Mouse (Mus musculus) embryonic facial prominence, embryonic 11.5 days (tissue): ENCODE measurements around the gene Uqcc3. TPM values are rescaled to one million over a fixed set of nuclear protein-coding genes. Genes with fewer than 3 reads are reported as not detected.

Source experiments
- microRNA-seq: library from miRNA; unstranded; fragments of <30 nt; microRNA quantifications from one replicate; pipeline ENCODE4, GENCODE M21; 2016; ENCODE audit warnings: borderline number of aligned reads
- polyA plus RNA-seq: library from polyadenylated mRNA; unstranded; fragments of >200 nt; fragmentation: Nextera tagmentation; extraction: Ambion mirVana; gene quantifications from 2 replicates; pipeline ENCODE4 v1.2.1, GENCODE M21; 2014

The Uqcc3 gene
- polyA plus RNA-seq, 1 experiment from 2014 or later, result 56.1 TPM

Small RNAs within 50 kb of the gene (microRNA-seq; reads per million reads assigned to microRNA genes)
- gene Mir5136, result not detected

Other genes starting within 250 kb of the Uqcc3 start
- gene Chrm1, start 217.1 kb downstream of the Uqcc3 start, polyA plus RNA-seq, result 0.06 and 0.08 TPM in 2 replicates
- 120 and 125 TPM in 2 replicates for gene Slc3a2, start 157.6 kb downstream of the Uqcc3 start, polyA plus RNA-seq
- 91.0 and 92.3 TPM in 2 replicates for gene Wdr74, start 145.1 kb downstream of the Uqcc3 start, polyA plus RNA-seq
- gene 1700092M07Rik, start 140.2 kb downstream of the Uqcc3 start, polyA plus RNA-seq, result 1.1 and 1.8 TPM in 2 replicates
- gene Stx5a, start 139.5 kb downstream of the Uqcc3 start, polyA plus RNA-seq, result 107 and 110 TPM in 2 replicates
- gene Nxf1, start 123.8 kb downstream of the Uqcc3 start, polyA plus RNA-seq, result 230 and 238 TPM in 2 replicates
- gene Tmem223, start 109.9 kb downstream of the Uqcc3 start, polyA plus RNA-seq, result 191 and 197 TPM in 2 replicates
- gene Tmem179b, start 106.5 kb downstream of the Uqcc3 start, polyA plus RNA-seq, result 44.8 and 51.2 TPM in 2 replicates
- gene Taf6l, start 94.5 kb downstream of the Uqcc3 start, polyA plus RNA-seq, result 19.0 and 19.9 TPM in 2 replicates
- 199 and 202 TPM in 2 replicates for gene Polr2g, start 82.3 kb downstream of the Uqcc3 start, polyA plus RNA-seq
- gene Zbtb3, start 78.4 kb downstream of the Uqcc3 start, polyA plus RNA-seq, result 6.0 and 8.0 TPM in 2 replicates
- gene Ttc9c, start 61.6 kb downstream of the Uqcc3 start, polyA plus RNA-seq, result 63.0 and 68.7 TPM in 2 replicates
- gene Hnrnpul2, start 60.9 kb downstream of the Uqcc3 start, polyA plus RNA-seq, result 6.7 and 6.8 TPM in 2 replicates
- gene AC129217.1, start 51.1 kb downstream of the Uqcc3 start, polyA plus RNA-seq, result not detected in 2 replicates
- 29.9 and 39.1 TPM in 2 replicates for gene Bscl2, start 43.5 kb downstream of the Uqcc3 start, polyA plus RNA-seq
- 39.8 and 44.8 TPM in 2 replicates for gene Gng3, start 41.7 kb downstream of the Uqcc3 start, polyA plus RNA-seq
- gene Lrrn4cl, start 30.2 kb downstream of the Uqcc3 start, polyA plus RNA-seq, result 0.10 and 0.49 TPM in 2 replicates
- 184 and 189 TPM in 2 replicates for gene Ubxn1, start 9.4 kb downstream of the Uqcc3 start, polyA plus RNA-seq
- 116 and 122 TPM in 2 replicates for gene Lbhd1, start 2.8 kb upstream of the Uqcc3 start, polyA plus RNA-seq
- gene Gm49403, start 3.0 kb upstream of the Uqcc3 start, polyA plus RNA-seq, result not detected in 2 replicates
- gene 1810009A15Rik, start 7.9 kb upstream of the Uqcc3 start, polyA plus RNA-seq, result 111 and 126 TPM in 2 replicates
- 0.34 TPM in 1 of 2 replicates, not detected in the other for gene Gm49416, start 8.0 kb upstream of the Uqcc3 start, polyA plus RNA-seq
- 30.5 and 34.6 TPM in 2 replicates for gene Ints5, start 12.1 kb upstream of the Uqcc3 start, polyA plus RNA-seq
- gene Ganab, start 17.1 kb upstream of the Uqcc3 start, polyA plus RNA-seq, result 97.4 and 114 TPM in 2 replicates
- gene B3gat3, start 39.5 kb upstream of the Uqcc3 start, polyA plus RNA-seq, result 32.0 and 32.8 TPM in 2 replicates
- gene Rom1, start 48.4 kb upstream of the Uqcc3 start, polyA plus RNA-seq, result 0.72 and 0.81 TPM in 2 replicates
- gene Eml3, start 48.6 kb upstream of the Uqcc3 start, polyA plus RNA-seq, result 8.4 and 9.0 TPM in 2 replicates
- gene Mta2, start 61.0 kb upstream of the Uqcc3 start, polyA plus RNA-seq, result 57.5 and 57.6 TPM in 2 replicates
- gene Tut1, start 72.9 kb upstream of the Uqcc3 start, polyA plus RNA-seq, result 25.5 and 28.0 TPM in 2 replicates
- 535 and 538 TPM in 2 replicates for gene Eef1g, start 86.1 kb upstream of the Uqcc3 start, polyA plus RNA-seq
- 10.6 and 11.5 TPM in 2 replicates for gene Ahnak, start 108.4 kb upstream of the Uqcc3 start, polyA plus RNA-seq
- not detected in 2 replicates for gene Scgb1a1, start 207.0 kb upstream of the Uqcc3 start, polyA plus RNA-seq